Mouse (Mus musculus) urinary bladder, postnatal 4 days (tissue): ENCODE data around the gene Ephb1.

ENCODE experiments used
- DNase-seq, 2 experiments: peaks; one replicate each; pipeline ENCODE4 v3.0.0; 2021 to 2022; ENCODE audit warnings: low spot score in 2 of 2

Gene Ephb1

DNA sequence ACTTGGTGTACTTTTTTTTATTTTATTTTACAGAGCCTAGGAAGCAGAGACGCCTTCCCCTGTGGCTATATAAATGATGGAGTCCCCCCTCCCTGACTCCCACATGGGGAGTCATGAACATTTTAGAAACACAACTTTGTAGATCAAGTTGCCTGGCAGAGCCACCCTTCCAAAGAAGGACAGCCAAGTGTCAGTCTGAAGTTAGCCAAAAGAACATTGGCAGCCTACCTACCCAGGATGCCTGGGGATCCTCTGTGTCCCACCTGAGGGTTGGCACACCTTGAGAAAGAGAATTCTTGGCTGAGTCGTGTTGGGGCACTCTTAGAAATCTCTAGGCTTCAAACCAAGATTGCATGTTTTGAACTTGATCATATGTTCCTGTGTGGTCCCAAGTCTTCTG lies 360.4 kb downstream of the Ephb1 start:
- no peak for DNase-seq

DNA sequence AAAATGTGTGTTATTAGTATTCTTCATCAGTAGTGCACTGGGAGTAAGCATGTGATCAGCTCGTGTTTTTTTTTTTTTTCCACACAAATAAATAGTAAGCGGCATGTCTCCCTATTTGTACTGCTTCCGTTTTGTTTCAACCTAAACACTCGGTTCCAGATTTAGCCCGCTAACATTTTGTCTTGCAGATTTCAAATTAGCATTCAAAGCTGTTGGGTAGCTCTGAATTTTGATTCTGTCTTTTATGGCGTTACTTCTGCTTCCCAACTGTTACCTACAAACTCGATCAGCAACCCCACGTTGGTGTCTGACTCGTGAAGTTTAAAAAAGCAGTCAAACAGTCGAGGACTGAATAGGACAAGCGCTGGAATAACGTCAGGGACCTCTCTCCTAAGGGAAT lies 363.7 kb downstream of the Ephb1 start:
- DNase-seq: no peak

DNA sequence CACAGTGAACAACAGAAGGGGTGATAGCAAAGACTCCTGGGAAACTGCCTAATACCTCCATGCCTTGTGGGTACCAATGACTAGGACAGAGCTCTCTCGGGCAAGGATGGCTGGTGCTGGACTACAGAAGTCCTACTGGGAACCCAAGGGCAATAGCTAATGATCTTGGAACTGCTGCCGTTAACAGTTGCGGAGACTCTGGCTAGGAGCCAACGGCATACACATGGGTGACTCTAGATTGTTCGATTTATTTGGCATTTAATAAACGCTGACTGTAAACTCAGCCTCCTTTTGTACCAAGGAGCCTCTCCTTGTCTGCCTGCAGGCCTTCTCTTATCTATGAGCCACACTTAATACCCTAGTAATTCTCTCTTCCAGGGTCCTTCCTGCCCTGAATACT lies 364.5 kb downstream of the Ephb1 start:
- DNase-seq: no peak

DNA sequence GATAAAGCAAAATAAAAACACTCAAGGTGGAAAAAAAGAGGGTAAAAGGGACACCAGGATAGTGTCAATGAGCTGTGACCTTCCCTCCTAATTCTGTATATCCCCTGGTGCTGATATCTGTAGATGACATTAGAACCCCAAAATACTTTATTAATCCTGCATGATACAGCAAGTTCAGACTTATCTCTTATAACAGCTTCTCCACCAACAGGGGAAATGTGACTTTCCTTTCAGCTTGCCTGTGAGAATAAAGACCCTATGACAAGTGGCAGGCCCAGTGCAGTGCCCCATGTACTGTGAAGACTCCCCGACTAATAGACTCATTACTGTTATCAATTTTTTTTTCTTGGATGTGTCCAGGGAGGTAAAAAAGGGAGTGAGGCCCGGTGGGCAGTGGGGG lies 367.6 kb downstream of the Ephb1 start:
- DNase-seq: no peak

DNA sequence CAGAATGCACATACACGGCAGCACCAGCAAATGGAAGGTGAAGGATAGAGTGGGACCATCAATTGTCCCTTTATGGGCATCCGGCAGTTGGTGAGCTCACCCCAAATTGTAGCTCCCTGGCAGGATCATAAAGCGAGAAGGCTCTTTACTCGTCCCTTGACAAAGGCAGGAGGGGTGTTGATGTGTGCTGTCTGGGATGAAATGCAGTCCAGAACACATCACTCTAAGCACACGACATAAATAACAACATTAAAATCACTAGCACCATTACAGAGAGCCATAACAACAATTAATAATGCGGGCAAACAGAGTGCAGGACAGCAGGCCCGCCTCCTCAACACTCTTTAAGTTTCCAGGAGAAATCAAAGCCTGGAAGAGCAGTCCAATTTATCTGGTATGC lies 372.1 kb downstream of the Ephb1 start:
- no peak for DNase-seq

DNA sequence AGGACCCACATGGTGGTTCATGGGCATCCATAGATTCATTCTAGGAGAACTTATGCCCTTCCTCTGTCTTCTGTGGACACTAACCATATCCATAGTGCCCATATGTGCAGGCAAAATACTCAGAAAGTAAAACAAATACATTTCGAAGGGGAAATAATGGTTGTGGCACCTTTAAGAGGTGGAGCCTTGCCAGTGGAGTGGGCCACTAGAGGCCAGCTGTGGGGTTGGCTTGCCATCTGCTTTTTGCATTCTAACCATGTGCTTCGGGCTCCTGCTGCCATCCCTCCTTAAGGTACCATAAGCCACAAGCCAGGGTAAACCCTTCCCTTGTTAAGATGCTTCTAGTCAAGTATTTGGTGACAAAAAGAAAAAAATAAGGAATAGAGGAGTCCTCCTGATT lies 373.3 kb downstream of the Ephb1 start:
- DNase-seq: no peak

DNA sequence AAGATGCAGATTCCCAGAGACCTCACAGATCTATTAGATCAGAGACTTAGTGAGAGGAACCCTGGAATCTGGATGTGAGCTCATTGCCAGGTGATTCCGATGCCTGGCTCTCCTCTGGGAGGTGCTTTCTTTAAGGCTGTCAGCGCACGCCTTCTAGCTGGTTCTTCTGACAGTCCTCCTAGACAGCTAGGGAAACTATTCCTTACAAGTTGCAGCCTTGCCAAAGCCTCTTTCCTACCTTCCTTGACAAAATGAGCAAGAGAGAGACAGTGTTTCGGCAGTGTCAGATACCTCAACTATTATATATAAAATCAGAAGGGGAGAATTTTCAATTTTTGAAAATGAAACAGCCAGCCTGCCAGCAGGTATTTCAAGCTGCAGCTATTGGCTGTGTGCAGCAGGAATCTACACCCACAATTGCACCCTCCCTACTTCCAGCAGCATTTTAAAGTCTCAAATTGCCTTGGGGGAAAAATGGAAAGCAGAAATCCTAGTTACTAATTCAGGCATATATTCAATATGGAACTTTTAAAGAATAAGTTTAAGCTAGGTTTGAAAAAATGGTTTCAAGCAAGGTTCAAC lies 377.5 kb downstream of the Ephb1 start:
- no peak for DNase-seq

DNA sequence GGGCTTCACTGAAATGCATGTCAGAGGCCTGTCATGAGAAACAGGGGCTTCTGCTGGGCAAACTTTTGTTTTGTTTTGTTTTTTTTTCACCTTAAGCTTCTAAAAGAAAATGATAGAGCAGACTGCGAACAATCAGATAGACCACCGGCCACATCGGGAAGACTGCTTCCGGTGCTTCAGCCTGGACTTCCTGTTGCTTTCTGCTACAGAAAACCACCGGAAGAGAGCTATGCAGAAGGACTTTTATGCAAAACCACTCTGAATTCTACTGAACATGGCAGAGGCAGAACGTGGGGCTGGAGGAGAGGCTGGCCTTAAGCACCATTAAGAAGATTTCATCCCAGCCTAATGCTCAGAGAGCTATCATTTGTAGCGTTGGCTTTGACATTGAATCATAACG lies 382.2 kb downstream of the Ephb1 start:
- no peak for DNase-seq

DNA sequence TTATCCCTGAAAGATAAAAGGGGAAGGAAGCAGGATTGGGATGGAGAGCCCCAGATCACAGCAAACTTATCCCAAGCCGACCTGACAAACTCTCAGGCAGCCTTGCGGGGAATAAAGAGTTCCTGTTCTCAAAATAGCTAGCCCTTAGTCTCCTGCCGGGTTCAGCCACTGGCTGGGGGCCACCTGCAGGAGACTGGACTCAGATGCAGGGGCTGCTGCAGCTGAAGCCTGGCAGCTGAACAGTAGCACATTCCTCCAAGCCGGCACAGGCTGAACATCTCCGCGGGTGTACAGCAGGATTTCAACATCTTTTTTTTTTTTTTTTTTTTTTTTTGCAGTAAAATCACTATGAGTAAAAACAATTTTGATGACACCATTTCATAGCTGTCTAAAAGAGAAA lies 382.7 kb downstream of the Ephb1 start:
- peak in 1 of 2 experiments; percentile 53 for DNase-seq

DNA sequence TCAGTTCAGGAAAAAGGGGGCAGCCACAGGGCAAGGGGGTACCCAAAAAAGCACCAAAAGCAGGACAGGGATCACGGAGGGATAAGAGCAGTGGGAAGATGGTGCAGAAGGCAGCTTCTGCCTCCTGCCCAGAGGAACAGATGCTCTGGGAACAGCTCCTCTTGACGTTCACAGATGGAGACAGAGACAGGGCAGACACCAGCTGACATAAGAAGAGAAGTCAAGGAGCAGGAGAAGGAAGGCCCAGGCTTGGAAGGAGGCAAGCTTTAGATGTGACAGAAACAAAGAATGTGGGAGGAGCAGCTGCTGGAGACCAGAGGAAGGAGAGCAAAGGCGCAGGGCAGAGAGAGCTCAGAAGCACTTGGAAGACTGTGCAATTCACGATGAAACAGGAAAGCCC lies 398.3 kb downstream of the Ephb1 start:
- DNase-seq: no peak

DNA sequence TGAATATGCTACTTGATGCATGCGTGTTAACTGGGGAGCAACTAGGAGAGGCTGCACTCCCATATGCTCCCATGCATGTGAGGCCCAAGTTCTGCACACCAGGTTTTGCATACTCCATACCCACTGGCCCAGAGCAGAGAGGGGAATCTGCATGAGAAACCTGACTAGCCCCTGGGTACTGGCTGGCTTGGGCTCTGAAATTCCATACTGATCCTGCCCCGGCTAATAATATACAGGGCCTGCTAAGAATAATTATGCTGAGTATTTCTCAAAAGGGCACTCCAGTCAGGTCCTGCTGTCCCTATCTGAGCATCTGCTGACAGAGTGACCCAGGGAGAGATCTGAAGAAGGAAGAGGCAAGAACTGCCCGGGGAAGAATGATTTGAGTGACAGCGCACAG lies 400.0 kb downstream of the Ephb1 start:
- DNase-seq: no peak

DNA sequence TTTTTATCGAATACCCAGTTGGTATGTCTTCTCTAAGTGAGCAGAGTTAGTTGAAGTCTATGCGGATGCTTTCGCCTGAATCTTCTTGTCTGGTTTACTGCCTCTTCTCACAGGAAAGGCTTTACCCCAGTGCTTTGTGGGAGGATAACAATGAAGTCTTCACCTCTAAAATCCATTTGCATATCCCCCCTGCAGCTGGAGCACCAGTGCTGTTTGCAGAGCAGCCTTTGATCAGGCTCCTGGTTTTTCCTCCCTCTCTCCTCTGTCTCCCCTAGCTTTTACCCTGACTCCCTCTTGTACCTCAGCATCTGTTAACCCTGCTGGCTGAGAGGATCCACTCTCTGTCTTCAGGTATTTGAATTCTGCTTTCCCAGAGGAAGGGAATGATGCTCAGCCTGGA lies 404.4 kb downstream of the Ephb1 start:
- no peak for DNase-seq

DNA sequence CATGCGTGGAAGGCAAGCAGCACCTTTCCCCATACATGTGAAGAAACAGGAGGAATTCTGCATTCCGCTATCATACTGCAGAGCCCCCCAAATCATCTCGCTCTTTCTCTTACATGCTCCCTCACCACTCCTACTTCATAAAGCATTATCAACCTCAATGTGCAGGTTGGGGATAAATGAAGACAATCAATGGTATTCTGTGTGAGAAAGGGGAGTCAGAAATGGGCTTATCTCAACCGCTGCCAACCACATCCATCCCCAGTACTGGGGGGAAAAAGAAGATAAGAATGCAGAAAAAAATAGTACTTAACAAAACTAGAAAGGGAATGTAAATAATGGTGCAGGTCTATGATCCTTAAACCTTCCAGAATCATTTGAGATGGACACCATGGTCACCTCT lies 408.7 kb downstream of the Ephb1 start:
- no peak for DNase-seq

DNA sequence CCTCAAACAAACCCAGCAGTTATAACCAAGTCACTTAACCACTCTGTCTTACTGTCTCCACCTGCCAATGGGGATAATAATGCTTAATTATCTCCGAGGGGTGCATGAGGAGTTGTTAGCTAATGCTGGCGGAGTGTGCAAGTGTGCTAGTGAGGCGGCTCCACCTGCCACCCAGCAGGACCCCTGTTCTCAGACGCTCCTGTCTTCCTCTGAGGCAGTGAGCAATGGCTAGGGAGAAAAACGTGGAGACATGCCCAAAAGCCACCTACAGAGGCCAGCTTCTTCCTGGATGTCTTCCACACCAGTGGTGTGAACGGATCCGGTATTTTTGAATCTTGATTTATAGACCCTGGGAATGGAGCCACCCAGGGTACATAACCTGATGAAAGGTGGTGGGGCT lies 409.2 kb downstream of the Ephb1 start:
- DNase-seq: no peak

DNA sequence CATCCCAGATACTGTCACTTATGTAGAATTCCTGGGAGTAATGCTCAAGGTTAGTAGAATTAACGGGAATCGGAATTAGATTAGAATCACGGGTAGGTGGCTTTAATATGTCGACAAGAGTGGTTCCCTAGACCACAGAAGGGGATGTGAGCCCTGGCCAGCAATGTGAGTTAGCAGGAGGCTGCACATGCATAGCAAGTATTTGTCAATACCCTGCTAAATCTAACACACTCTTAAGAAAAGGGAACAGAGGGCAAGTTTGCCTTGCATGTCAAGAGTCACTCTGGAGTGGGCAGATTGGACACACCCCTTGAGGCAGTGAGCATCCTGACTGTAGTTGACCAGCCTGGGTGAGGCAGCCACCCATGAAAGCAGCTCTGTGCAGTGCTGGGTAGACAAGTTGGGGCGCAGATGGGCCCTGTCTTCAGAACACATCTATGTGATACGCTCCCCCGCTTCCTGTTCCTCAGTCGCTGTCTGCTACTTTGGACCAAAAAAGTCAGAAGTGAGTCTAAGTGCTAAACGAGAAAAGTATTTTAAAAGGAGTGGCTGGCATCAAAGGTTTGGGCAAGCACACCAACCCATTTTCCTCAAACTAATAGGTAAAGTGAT lies 412.3 kb downstream of the Ephb1 start:
- no peak for DNase-seq

DNA sequence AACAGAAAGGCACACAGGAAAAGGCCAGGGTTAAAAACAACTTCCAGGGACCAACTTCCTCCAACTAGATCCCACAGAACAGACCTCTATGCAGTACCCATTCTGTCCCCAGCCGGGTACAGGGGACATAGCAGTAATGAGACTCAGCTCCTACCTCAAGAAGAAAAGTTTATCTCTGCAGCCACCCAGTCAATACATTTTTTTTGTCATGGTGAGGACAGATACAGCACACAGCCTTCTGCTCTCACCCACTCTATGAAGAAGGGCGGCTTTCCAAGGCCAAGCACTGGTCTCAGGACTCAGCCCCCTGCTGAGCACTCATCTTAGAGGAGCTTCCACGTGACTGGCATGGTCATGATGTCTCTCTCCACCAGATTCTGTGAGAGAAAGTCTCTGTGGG lies 414.3 kb downstream of the Ephb1 start:
- no peak for DNase-seq

DNA sequence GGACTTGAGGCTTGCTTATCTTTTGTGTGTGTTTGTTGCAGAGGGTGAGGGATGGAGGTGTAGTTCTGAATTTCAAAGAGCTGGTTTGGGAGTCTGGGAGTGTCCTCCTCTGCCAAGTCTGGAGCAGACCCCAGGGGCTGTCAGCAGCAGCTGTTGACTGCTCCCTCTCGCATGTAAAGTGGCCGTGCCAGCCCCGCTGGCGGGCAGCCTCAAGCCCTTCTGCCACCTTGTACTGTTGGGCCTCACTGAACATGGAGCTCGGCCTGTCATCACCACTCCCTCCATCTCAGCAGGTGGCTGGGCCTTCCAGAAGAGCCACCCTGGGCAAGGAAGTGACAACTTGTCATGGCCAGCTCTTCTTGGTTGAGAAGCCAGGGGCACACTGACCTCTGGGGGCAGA lies 415.5 kb downstream of the Ephb1 start:
- DNase-seq: no peak

DNA sequence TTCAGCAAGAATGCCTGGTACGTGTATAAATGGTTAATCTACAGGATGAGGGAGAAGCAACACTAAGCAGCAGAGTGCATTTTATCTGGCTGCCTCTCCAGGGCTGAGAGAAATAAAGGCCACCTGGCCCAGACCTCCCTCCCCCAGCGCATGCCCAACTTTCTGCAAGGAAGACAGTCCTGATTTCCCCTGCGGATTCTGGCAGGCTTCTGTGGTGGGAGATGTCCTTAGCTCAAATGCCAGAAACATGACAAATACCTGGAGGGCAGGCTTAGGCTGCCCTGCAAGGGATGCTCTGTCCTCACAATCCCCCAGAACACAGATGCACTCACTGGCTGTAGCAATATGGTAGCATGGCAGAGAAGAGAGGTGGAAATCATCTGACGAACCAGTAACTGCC lies 416.4 kb downstream of the Ephb1 start:
- no peak for DNase-seq

DNA sequence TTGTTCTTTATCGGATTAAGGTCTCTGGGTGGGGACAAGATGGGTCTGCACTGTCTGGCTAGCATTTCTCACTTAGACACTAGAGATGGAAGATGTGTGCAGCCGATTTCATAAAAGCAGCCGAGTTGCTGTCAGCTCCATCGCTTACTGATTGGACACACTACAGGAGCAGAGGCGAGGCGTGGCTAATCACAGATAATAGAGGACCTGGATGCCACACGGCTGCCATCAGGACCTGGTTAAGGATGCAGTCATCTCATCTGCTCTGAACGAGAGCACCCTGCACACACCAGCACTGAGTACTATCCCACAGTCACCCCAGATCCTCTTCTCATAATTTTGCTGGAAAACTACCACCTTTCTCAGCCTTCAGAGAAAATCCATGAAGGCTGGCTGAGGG lies 419.6 kb downstream of the Ephb1 start:
- DNase-seq: no peak

DNA sequence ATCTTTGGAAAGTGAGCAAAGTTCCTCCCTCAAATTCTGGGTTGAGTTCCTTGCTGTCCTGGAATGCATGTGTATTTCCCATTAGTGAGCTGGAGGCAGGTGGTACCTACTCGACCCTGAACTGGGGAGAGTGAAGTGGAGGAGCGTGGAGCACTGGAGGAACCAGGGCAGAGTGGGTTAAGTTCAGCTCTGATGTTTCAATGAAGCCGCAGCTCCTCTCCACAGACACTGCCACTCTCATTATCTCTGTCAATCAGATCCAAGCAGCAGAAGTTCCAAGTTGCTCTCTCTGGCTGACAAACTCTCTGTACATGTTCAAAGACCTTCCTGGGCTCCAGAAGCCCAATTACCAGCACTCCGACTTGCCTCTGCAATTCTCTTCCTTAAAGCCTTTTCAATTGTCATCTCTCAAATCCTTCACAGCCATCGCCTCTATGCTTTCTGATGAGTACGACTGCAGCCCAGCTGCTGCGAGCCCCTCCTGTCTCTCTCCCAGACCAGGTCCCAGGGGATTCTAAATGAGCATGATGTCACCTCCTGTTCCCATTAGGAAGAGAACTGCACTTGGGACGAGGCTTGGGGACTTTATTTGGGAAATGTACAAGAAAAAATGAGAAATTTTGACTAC lies 420.4 kb downstream of the Ephb1 start:
- no peak for DNase-seq

DNA sequence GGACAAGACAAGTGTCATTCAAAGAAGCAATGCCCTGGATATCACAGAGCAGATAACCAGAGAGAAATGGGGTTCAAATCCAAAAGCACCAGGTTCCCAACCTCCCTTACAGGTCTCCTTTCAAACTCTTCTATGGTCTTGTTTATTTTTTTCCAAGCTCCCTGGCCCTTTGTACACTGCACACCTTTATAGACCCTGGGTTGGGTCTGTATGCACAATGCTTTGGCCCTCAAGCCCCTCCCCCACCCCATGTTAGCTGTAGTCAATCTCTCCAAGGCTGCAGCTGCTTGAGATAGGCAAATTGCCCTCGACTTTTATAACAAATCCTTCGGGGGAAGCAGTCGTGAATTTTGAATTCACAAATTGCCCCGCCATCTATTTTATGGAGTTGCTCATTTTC lies 429.7 kb downstream of the Ephb1 start:
- DNase-seq: no peak

DNA sequence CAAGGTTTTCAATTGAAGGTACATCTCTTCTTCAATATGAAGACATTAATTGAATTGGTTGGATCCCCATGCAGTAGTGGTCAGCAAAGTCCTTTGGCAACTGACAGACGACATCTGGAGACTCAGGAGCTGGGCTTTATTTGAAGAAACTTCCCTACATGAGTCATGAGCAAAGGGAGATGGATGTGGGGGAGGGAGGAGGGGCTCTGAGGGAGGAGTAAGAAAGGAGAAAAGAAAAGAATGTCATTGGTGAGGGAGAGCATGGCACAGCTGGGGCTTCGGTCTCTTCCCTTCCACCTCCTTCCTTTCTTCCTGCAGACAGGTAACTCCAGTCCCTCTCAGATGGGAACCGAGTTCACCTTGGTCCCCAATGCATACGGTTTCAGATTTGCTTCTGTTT lies 431.6 kb downstream of the Ephb1 start:
- no peak for DNase-seq

DNA sequence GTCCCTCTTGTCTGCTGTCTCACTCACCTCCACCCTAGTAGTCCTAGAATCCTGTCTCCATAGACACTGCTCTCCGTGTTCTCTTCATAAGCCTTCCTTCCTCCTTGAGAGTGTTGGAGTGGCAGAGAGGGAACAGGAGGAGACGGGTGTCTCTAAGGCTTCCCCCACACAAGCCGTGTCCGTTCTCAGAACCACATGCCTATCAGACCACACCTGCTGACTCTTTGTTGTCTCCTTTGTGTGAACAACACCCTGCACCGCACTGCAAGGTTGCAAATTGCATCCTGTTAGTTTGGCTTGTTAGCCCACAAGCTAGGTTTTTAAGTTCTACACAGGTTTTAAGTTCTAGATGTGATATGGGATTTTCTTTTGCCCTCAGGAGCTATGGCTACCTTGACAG lies 435.2 kb downstream of the Ephb1 start:
- no peak for DNase-seq

DNA sequence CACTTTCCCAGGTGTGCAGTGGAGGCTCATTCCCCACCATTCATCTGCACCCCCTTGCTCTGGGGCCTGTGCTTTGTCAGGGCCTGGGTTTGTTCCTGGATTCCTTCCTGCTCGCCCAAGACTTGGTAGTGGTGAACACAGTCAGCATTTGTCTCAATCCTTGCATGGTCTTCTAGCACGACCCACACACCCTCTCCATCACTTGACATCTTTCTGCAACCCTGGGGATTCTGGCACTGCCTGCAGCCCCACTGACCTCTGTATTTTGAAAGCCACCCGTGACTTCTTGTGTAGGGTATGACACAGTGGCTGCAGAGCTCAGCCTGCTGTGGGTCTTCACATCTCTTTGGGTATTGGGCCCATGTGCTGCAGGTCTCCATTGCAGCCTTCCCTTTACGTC lies 435.7 kb downstream of the Ephb1 start:
- DNase-seq: no peak
